Mouse (Mus musculus): ENCODE measurements around the gene Zfyve27.

- TF ChIP-seq EP300 (IDR thresholded peaks at IDR 0.05; ENCODE audit: insufficient read depth, low read depth, low read length) = no peak
- no peak for TF ChIP-seq POLR2A (IDR thresholded peaks at IDR 0.05; ENCODE audit: insufficient read depth, low read length)
Observed at GRCm38 (mm10) chr19:42166766-42167165, 3.0 kb downstream of the Zfyve27 start.
